Mouse (Mus musculus) myocyte (in vitro differentiated cells): Measurements from ENCODE around the gene H2-Oa.

Source experiments
- E2F4 ChIP-seq: IDR thresholded peaks from one replicate; pipeline ENCODE4 v1.6.1; 2011; ENCODE audit warnings: mild to moderate bottlenecking, control low read depth, moderate library complexity; ENCODE audit not compliant: insufficient read depth
- MYOD1 ChIP-seq, 3 experiments: IDR thresholded peaks; one replicate each; pipeline ENCODE4 v1.6.1; 2011; ENCODE audit warnings: control low read depth in 2 of 3, low read depth in 2 of 3, mild to moderate bottlenecking in 2 of 3, moderate library complexity in 1 of 3; ENCODE audit not compliant: insufficient read length in 2 of 3, control insufficient read depth in 1 of 3
- MYOG ChIP-seq, 3 experiments: IDR thresholded peaks; one replicate each; pipeline ENCODE4 v1.6.1; 2011; ENCODE audit warnings: control low read depth in 2 of 3, low read depth in 2 of 3, mild to moderate bottlenecking in 2 of 3; ENCODE audit not compliant: insufficient read length in 2 of 3, control insufficient read depth in 1 of 3, insufficient read depth in 1 of 3
- POLR2A ChIP-seq: IDR thresholded peaks from one replicate; pipeline ENCODE4 v1.6.1; 2011; ENCODE audit warnings: low read depth, mild to moderate bottlenecking, control low read depth, moderate library complexity; ENCODE audit not compliant: insufficient read length
- POLR2AphosphoS2 ChIP-seq: IDR thresholded peaks from one replicate; pipeline ENCODE4 v1.6.1; 2011; ENCODE audit warnings: low read depth, control low read depth; ENCODE audit not compliant: insufficient read length

DNA sequence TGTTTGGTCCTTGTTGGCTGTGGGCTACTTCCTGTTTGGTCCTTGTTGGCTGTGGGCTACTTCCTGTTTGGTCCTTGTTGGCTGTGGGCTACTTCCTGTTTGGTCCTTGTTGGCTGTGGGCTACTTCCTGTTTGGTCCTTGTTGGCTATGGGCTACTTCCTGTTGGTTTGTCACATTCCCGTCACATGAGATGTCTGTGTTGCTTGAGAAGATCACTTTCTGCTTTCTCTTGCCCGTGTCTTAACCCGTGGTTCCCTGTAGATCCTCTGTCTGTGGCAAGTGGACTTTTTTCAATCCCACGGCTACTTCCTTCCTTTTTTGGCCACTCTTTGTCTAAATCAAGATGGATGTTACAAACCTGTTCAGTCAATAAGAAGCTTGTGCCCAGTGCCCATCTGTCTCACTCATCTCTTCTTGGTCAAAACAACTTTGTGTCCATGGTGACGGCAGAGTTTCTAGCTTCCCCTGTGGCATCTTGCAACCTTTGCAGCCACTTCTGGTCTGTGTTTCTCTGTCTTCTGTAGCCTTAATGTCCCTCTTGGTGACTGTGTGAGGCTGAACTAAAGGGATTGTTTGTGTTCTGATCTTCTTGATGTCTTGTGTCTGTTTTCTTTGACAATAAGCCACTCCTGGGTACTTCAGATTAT is 44.6 kb upstream of the H2-Oa start:
- TF ChIP-seq POLR2A (no peak), E2F4 (no peak), MYOG (IDR thresholded peaks at IDR 0.05; ENCODE audit: control insufficient read depth in 1 of 3, insufficient read depth in 1 of 3, insufficient read length in 2 of 3, low read depth in 2 of 3) (no peak), POLR2AphosphoS2 (no peak), MYOD1 (IDR thresholded peaks at IDR 0.05; ENCODE audit: control insufficient read depth in 1 of 3, insufficient read length in 2 of 3, low read depth in 2 of 3) (no peak)
